Mouse (Mus musculus) midbrain, embryonic 14.5 days (tissue): ENCODE measurements around the gene Arpc5. TPM values are rescaled to one million over a fixed set of nuclear protein-coding genes. Genes with fewer than 3 reads are reported as not detected.
A peak's percentile ranks its signal among the peaks of the same experiment; 100 is the strongest.

Experiments
- ATAC-seq: fragments of 200-750 bp; cut with Nextera tagmentation; 2 replicates; pipeline ENCODE4 v1.8.0; 2017; ENCODE audit warnings: moderate number of reproducible peaks, moderate library complexity; ENCODE audit not compliant: low FRiP score, low TSS enrichment
- DNase-seq: peaks from one replicate; pipeline ENCODE4 v3.0.0-alpha.2; 2015
- H3K27ac ChIP-seq: fragments of 300-500 bp; sonication (generic); replicated peaks from 2 replicates; pipeline ENCODE4 v1.5.1; 2014; ENCODE audit warnings: mild to moderate bottlenecking, low read depth, low read length, moderate library complexity
- H3K27me3 ChIP-seq: fragments of 300-500 bp; sonication (generic); 2 replicates; pipeline ENCODE4 v1.6.1; 2014; ENCODE audit warnings: low read length, control low read depth, mixed read lengths; ENCODE audit not compliant: control insufficient read depth, insufficient read depth
- H3K36me3 ChIP-seq: fragments of 300-500 bp; sonication (generic); 2 replicates; pipeline ENCODE4 v1.6.1; 2014; ENCODE audit warnings: low read length, control low read depth; ENCODE audit not compliant: control insufficient read depth, insufficient read depth
- H3K4me1 ChIP-seq: fragments of 300-500 bp; sonication (generic); 2 replicates; pipeline ENCODE4 v1.6.1; 2014; ENCODE audit warnings: mild to moderate bottlenecking, antibody characterized with exemption, low read length, control low read depth; ENCODE audit not compliant: control insufficient read depth, insufficient read depth
- H3K4me2 ChIP-seq: fragments of 300-500 bp; sonication (generic); 2 replicates; pipeline ENCODE4 v1.6.1; 2014; ENCODE audit warnings: mild to moderate bottlenecking, low read length, moderate library complexity
- H3K4me3 ChIP-seq: fragments of 300-500 bp; sonication (generic); replicated peaks from 2 replicates; pipeline ENCODE4 v1.5.1; 2014; ENCODE audit warnings: low read depth, low read length
- H3K9ac ChIP-seq: fragments of 300-500 bp; sonication (generic); replicated peaks from 2 replicates; pipeline ENCODE4 v1.6.1; 2014; ENCODE audit warnings: mild to moderate bottlenecking, low read length, moderate library complexity
- H3K9me3 ChIP-seq: fragments of 300-500 bp; sonication (generic); 2 replicates; pipeline ENCODE4 v1.6.1; 2016; ENCODE audit warnings: low read length, control low read depth, mixed read lengths; ENCODE audit not compliant: control insufficient read depth
- WGBS: fragments of 180-500 bp; shearing (Covaris S2); extraction: QIAGEN DNeasy Blood & Tissue Kit; methylation state at CpG from one replicate; pipeline ENCODE4 v1.1.7; 2014; 5-methylcytosine and 5-hydroxymethylcytosine counted together
- polyA plus RNA-seq: library from polyadenylated mRNA; unstranded; fragments of >200 nt; fragmentation: Nextera tagmentation; extraction: Ambion mirVana; gene quantifications from 2 replicates; pipeline ENCODE4 v1.2.1, GENCODE M21; 2014

Gene Arpc5
- polyA plus RNA-seq, 1 experiment from 2014 or later: 418 TPM

- no peak for DNase-seq
- Histone ChIP-seq H3K27me3 (no peaks in the 10 kb centered on the region), H3K9me3 (no peaks in the 10 kb centered on the region), H3K4me1 (no peaks in the 10 kb centered on the region), H3K27ac (no peak overlapping the region), H3K4me2 (no peak overlapping the region), H3K36me3 (no peaks in the 10 kb centered on the region), H3K9ac (no peak overlapping the region), H3K4me3 (no peak overlapping the region)
- 95% methylated on average over 9 of the region's 9 CpGs for WGBS
- no peak for ATAC-seq
Measured at GRCm38 (mm10) chr1:152738793-152739192, 27.5 kb upstream of the Arpc5 start.

GRCm38 (mm10) chr1:152739374-152739773, 27.0 kb upstream of the Arpc5 start:
- no peak overlapping the region for H3K9ac ChIP-seq
- H3K27me3 ChIP-seq: no peaks in the 10 kb centered on the region
- no peak overlapping the region for H3K4me3 ChIP-seq
- H3K9me3 ChIP-seq: no peaks in the 10 kb centered on the region
- H3K36me3 ChIP-seq: no peaks in the 10 kb centered on the region
- no peak overlapping the region for H3K4me2 ChIP-seq
- no peaks in the 10 kb centered on the region for H3K4me1 ChIP-seq
- H3K27ac ChIP-seq: no peak overlapping the region
- 83% methylated on average over 11 of the region's 11 CpGs for WGBS
- no peak for DNase-seq
- no peak for ATAC-seq

GRCm38 (mm10) chr1:152743095-152743826, 23.1 kb upstream of the Arpc5 start:
- H3K4me1 ChIP-seq: no peaks in the 10 kb centered on the region
- ATAC-seq: no peak
- no peak overlapping the region for H3K4me2 ChIP-seq
- no peak overlapping the region for H3K27ac ChIP-seq
- no peaks in the 10 kb centered on the region for H3K9me3 ChIP-seq
- no peak overlapping the region for H3K4me3 ChIP-seq
- H3K9ac ChIP-seq: no peak overlapping the region
- no peaks in the 10 kb centered on the region for H3K27me3 ChIP-seq
- 77% methylated on average over 15 of the region's 15 CpGs for whole genome bisulfite sequencing
- DNase-seq: no peak
- H3K36me3 ChIP-seq: no peaks in the 10 kb centered on the region

GRCm38 (mm10) chr1:152746426-152746825, 19.9 kb upstream of the Arpc5 start:
- no peaks in the 10 kb centered on the region for H3K27me3 ChIP-seq
- 0 out of 2 replicates have a peak overlapping the region, but pooled peaks have one; percentile 26 for H3K9ac ChIP-seq
- ATAC-seq: no peak; the same call in 1 of the 2 replicates
- WGBS: 2% methylated on average over 5 of the region's 5 CpGs
- no peaks in the 10 kb centered on the region for H3K36me3 ChIP-seq
- no peaks in the 10 kb centered on the region for H3K4me1 ChIP-seq
- H3K4me3 ChIP-seq: no peak overlapping the region
- no peaks in the 10 kb centered on the region for H3K9me3 ChIP-seq
- no peak overlapping the region for H3K4me2 ChIP-seq
- peak; percentile 94 for DNase-seq
- no peak overlapping the region for H3K27ac ChIP-seq

- H3K9ac ChIP-seq: no peak overlapping the region
- DNase-seq: no peak
- no peak for ATAC-seq
- no peaks in the 10 kb centered on the region for H3K27me3 ChIP-seq
- H3K36me3 ChIP-seq: no peaks in the 10 kb centered on the region
- H3K4me2 ChIP-seq: no peak overlapping the region
- H3K4me3 ChIP-seq: no peak overlapping the region
- no peak overlapping the region for H3K27ac ChIP-seq
- H3K4me1 ChIP-seq: no peaks in the 10 kb centered on the region
- no peaks in the 10 kb centered on the region for H3K9me3 ChIP-seq
- 80% methylated on average over 9 of the region's 9 CpGs for WGBS
Measured at GRCm38 (mm10) chr1:152749276-152749675, 17.1 kb upstream of the Arpc5 start.

- H3K36me3 ChIP-seq: no peaks in the 10 kb centered on the region
- 58% methylated on average over 13 of the region's 13 CpGs for WGBS
- DNase-seq (no peak), ATAC-seq (no peak)
- H3K4me1 ChIP-seq: no peaks in the 10 kb centered on the region
- H3K4me3 ChIP-seq: no peak within 1 kb of the TSS
- no peak within 1 kb of the TSS for H3K27ac ChIP-seq
- no peak within 1 kb of the TSS for H3K9ac ChIP-seq
- no peaks in the 10 kb centered on the region for H3K27me3 ChIP-seq
- no peak within 1 kb of the TSS for H3K4me2 ChIP-seq
- no peaks in the 10 kb centered on the region for H3K9me3 ChIP-seq
Measured at GRCm38 (mm10) chr1:152750312-152750965, 15.9 kb upstream of the Arpc5 start, which contains the start of gene Apobec4. TSS of gene Apobec4 (plus strand) at chr1:152750551.

GRCm38 (mm10) chr1:152761791-152762190, 4.6 kb upstream of the Arpc5 start:
- Histone ChIP-seq H3K4me1 (peaks cover 7% of the 10 kb centered on the region; the same call in 1 of the 2 replicates), H3K36me3 (no peaks in the 10 kb centered on the region), H3K4me3 (no peak overlapping the region), H3K9me3 (no peaks in the 10 kb centered on the region), H3K4me2 (no peak overlapping the region), H3K9ac (no peak overlapping the region), H3K27ac (no peak overlapping the region), H3K27me3 (peaks cover 5% of the 10 kb centered on the region; the same call in 1 of the 2 replicates)
- DNase-seq (no peak), ATAC-seq (no peak)
- WGBS: 93% methylated on average over 2 of the region's 2 CpGs

GRCm38 (mm10) chr1:152766804-152767748, 734 bp downstream of the Arpc5 start:
- Histone ChIP-seq H3K4me1 (peaks cover 16% of the 10 kb centered on the region; the same call in 1 of the 2 replicates), H3K27me3 (peaks cover 5% of the 10 kb centered on the region; the same call in 1 of the 2 replicates), H3K27ac (peak overlapping the region; percentile 89), H3K9ac (peak overlapping the region; percentile 88), H3K4me2 (peak overlapping the region; percentile 64), H3K36me3 (peaks cover 29% of the 10 kb centered on the region), H3K4me3 (peak overlapping the region; percentile 97), H3K9me3 (no peaks in the 10 kb centered on the region)
- peak; percentile 70 for ATAC-seq
- peak; percentile 63 for DNase-seq
- under 1% methylated on average over 60 of the region's 60 CpGs for WGBS
